Mouse (Mus musculus): ENCODE data around the gene Map1lc3b. TPM values are rescaled to one million over a fixed set of nuclear protein-coding genes. Genes with fewer than 3 reads are reported as not detected.

Gene Map1lc3b
- polyA plus RNA-seq, 1 experiment from 2014 or later = 205 TPM

DNA sequence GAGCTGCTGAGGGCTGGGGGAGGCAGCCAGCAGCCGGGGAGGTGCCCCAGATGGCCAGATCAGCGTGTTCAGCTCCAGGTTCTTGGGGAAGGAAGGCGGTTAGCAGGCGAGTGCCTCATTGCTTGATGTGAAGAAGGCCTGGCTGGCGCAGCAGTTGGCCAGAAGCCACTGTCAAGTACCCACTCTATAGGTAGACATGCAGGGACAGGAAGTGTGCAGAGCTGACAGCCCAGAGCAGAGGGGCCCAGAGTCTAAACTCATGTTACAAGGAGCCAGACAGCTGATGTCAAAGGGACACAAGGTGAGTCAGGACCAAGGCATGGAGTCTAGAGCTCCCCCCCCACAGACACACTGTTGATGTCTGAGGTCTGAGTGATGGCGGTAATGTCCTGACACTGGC is 40.1 kb upstream of the Map1lc3b start:
- no peak for DNase-seq
- H3K4me2 ChIP-seq (ENCODE audit: low read depth, low read length) = no peak overlapping the region
- no peak overlapping the region for H3K4me3 ChIP-seq (ENCODE audit: low read depth, low read length)
- no peak overlapping the region for H3K27ac ChIP-seq (ENCODE audit: low read depth)
- no peaks in the 10 kb centered on the region for H3K4me1 ChIP-seq (ENCODE audit: insufficient read depth)
- no peaks in the 10 kb centered on the region for H3K9me3 ChIP-seq (ENCODE audit: low read length)
- H3K9ac ChIP-seq (replicated peaks) = no peak overlapping the region
- no peaks in the 10 kb centered on the region for H3K27me3 ChIP-seq (ENCODE audit: insufficient read depth, low read length)
- 82% methylated on average over 6 of the region's 6 CpGs for WGBS (ENCODE audit: insufficient replicate concordance)
- H3K36me3 ChIP-seq (replicated peaks; ENCODE audit: insufficient read depth, low read length) = peaks cover 33% of the 10 kb centered on the region
- ATAC-seq = no peak
- TF ChIP-seq CTCF (IDR thresholded peaks at IDR 0.05; ENCODE audit: low read depth) (no peak), EP300 (IDR thresholded peaks at IDR 0.05; ENCODE audit: low read depth) (no peak)

DNA sequence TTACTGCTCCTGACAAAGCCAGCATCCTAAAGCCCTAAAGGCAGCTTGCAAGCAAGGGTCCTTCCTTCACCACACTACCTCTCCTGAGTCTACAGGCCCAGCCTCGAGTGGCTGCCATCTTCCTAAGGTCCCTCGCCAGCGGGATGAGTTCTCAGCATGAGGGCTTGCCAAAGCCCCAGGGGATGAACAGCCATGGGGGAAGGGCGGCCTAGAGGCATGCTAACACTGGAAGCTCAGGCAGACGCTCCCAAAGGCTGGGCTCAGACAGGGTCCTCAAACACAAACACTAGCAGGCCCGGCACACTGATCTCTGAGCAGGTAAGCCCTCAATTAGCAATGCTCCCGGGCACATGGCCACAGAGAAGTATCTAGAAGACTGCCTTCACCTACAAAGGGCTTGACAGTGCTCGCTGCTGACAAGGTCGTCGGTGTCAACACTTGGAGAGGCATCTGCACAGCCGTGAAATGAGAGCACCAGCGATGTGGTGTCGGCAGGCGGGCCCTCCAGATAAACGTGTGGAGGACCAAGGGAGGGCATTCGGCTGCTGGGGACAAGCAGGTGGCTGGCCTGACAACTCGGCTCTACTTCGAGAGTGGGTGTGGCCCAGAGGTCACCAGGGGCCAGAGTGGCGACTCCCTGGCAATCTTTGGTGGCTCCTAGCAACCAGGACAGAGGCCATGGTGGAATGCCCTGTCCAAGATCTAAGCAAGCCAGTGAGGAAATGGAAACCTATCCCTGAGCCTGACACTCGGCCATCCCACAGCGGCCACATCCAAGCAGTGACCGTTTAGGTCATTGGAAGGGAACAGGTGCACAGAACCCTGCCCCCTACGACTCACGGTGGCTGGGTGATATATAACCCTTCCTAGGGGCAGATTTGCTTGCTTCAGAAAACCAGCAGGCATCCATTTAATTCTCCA is 38.8 kb upstream of the Map1lc3b start:
- DNase-seq = no peak
- H3K9ac ChIP-seq (replicated peaks) = no peak overlapping the region
- no peak for ATAC-seq
- H3K27ac ChIP-seq (ENCODE audit: low read depth) = no peak overlapping the region
- no peak overlapping the region for H3K4me3 ChIP-seq (ENCODE audit: low read depth, low read length)
- no peak overlapping the region for H3K4me2 ChIP-seq (ENCODE audit: low read depth, low read length)
- peaks cover 38% of the 10 kb centered on the region for H3K36me3 ChIP-seq (replicated peaks; ENCODE audit: insufficient read depth, low read length)
- 79% methylated on average over 24 of the region's 24 CpGs for WGBS (ENCODE audit: insufficient replicate concordance)
- H3K4me1 ChIP-seq (ENCODE audit: insufficient read depth) = no peaks in the 10 kb centered on the region
- no peaks in the 10 kb centered on the region for H3K9me3 ChIP-seq (ENCODE audit: low read length)
- H3K27me3 ChIP-seq (ENCODE audit: insufficient read depth, low read length) = no peaks in the 10 kb centered on the region
- TF ChIP-seq EP300 (IDR thresholded peaks at IDR 0.05; ENCODE audit: low read depth) (no peak), CTCF (IDR thresholded peaks at IDR 0.05; ENCODE audit: low read depth) (no peak)

- 80% methylated on average over 9 of the region's 9 CpGs for WGBS (ENCODE audit: insufficient replicate concordance)
- DNase-seq = no peak
- H3K27me3 ChIP-seq (ENCODE audit: insufficient read depth, low read length) = no peaks in the 10 kb centered on the region
- no peaks in the 10 kb centered on the region for H3K4me1 ChIP-seq (ENCODE audit: insufficient read depth)
- no peak overlapping the region for H3K9ac ChIP-seq (replicated peaks)
- H3K4me3 ChIP-seq (ENCODE audit: low read depth, low read length) = no peak overlapping the region
- H3K36me3 ChIP-seq (replicated peaks; ENCODE audit: insufficient read depth, low read length) = peaks cover 38% of the 10 kb centered on the region
- TF ChIP-seq CTCF (IDR thresholded peaks at IDR 0.05; ENCODE audit: low read depth) = no peak
- no peak for TF ChIP-seq EP300 (IDR thresholded peaks at IDR 0.05; ENCODE audit: low read depth)
- no peak overlapping the region for H3K27ac ChIP-seq (ENCODE audit: low read depth)
- H3K9me3 ChIP-seq (ENCODE audit: low read length) = no peaks in the 10 kb centered on the region
- ATAC-seq = no peak
- H3K4me2 ChIP-seq (ENCODE audit: low read depth, low read length) = no peak overlapping the region
Measured at GRCm38 (mm10) chr8:121552506-121552905, 37.7 kb upstream of the Map1lc3b start.

GRCm38 (mm10) chr8:121553831-121554475 is 36.2 kb upstream of the Map1lc3b start:
- no peaks in the 10 kb centered on the region for H3K27me3 ChIP-seq (ENCODE audit: insufficient read depth, low read length)
- TF ChIP-seq EP300 (IDR thresholded peaks at IDR 0.05; ENCODE audit: low read depth) = no peak
- no peak for TF ChIP-seq CTCF (IDR thresholded peaks at IDR 0.05; ENCODE audit: low read depth)
- H3K9me3 ChIP-seq (ENCODE audit: low read length) = no peaks in the 10 kb centered on the region
- peaks cover 41% of the 10 kb centered on the region for H3K36me3 ChIP-seq (replicated peaks; ENCODE audit: insufficient read depth, low read length)
- ATAC-seq = no peak
- no peak overlapping the region for H3K9ac ChIP-seq (replicated peaks)
- no peaks in the 10 kb centered on the region for H3K4me1 ChIP-seq (ENCODE audit: insufficient read depth)
- no peak for DNase-seq
- no peak overlapping the region for H3K4me2 ChIP-seq (ENCODE audit: low read depth, low read length)
- H3K4me3 ChIP-seq (ENCODE audit: low read depth, low read length) = no peak overlapping the region
- 87% methylated on average over 32 of the region's 32 CpGs for WGBS (ENCODE audit: insufficient replicate concordance)
- no peak overlapping the region for H3K27ac ChIP-seq (ENCODE audit: low read depth)

GRCm38 (mm10) chr8:121557746-121558145 is 32.4 kb upstream of the Map1lc3b start:
- no peak overlapping the region for H3K4me3 ChIP-seq (ENCODE audit: low read depth, low read length)
- WGBS (ENCODE audit: insufficient replicate concordance) = 89% methylated on average over 11 of the region's 11 CpGs
- TF ChIP-seq CTCF (IDR thresholded peaks at IDR 0.05; ENCODE audit: low read depth) = no peak
- TF ChIP-seq EP300 (IDR thresholded peaks at IDR 0.05; ENCODE audit: low read depth) = no peak
- DNase-seq (no peak), ATAC-seq (no peak)
- no peaks in the 10 kb centered on the region for H3K9me3 ChIP-seq (ENCODE audit: low read length)
- no peaks in the 10 kb centered on the region for H3K27me3 ChIP-seq (ENCODE audit: insufficient read depth, low read length)
- H3K4me1 ChIP-seq (ENCODE audit: insufficient read depth) = peaks cover 4% of the 10 kb centered on the region; the same call in 1 of the 2 replicates
- H3K4me2 ChIP-seq (ENCODE audit: low read depth, low read length) = no peak overlapping the region
- H3K9ac ChIP-seq (replicated peaks) = no peak overlapping the region
- H3K27ac ChIP-seq (ENCODE audit: low read depth) = no peak overlapping the region
- peaks cover 28% of the 10 kb centered on the region for H3K36me3 ChIP-seq (replicated peaks; ENCODE audit: insufficient read depth, low read length)

GRCm38 (mm10) chr8:121558538-121558937 is 31.6 kb upstream of the Map1lc3b start:
- H3K4me1 ChIP-seq (ENCODE audit: insufficient read depth) = peaks cover 7% of the 10 kb centered on the region; the same call in 1 of the 2 replicates
- H3K9ac ChIP-seq (replicated peaks) = no peak overlapping the region
- DNase-seq = no peak
- no peaks in the 10 kb centered on the region for H3K27me3 ChIP-seq (ENCODE audit: insufficient read depth, low read length)
- 89% methylated on average over 16 of the region's 16 CpGs for WGBS (ENCODE audit: insufficient replicate concordance)
- peaks cover 25% of the 10 kb centered on the region for H3K36me3 ChIP-seq (replicated peaks; ENCODE audit: insufficient read depth, low read length)
- ATAC-seq = no peak
- H3K9me3 ChIP-seq (ENCODE audit: low read length) = no peaks in the 10 kb centered on the region
- TF ChIP-seq EP300 (IDR thresholded peaks at IDR 0.05; ENCODE audit: low read depth) (no peak), CTCF (IDR thresholded peaks at IDR 0.05; ENCODE audit: low read depth) (peak; percentile 9; the same call in 1 of the 2 replicates)
- no peak overlapping the region for H3K27ac ChIP-seq (ENCODE audit: low read depth)
- no peak overlapping the region for H3K4me2 ChIP-seq (ENCODE audit: low read depth, low read length)
- no peak overlapping the region for H3K4me3 ChIP-seq (ENCODE audit: low read depth, low read length)

All from liver, postnatal 0 days (tissue).